Mouse (Mus musculus): ENCODE measurements around the gene 2210407C18Rik.

- TF ChIP-seq FLI1 (IDR thresholded peaks at IDR 0.05; ENCODE audit: low read length) (no peak), GATA1 (IDR thresholded peaks at IDR 0.05; ENCODE audit: borderline replicate concordance, low read length) (no peak)
Measured at GRCm38 (mm10) chr11:58602062-58602461, 13.8 kb downstream of the 2210407C18Rik start.
